Mouse (Mus musculus) c-Kit-positive CD71-negative TER-119-negative erythroid progenitor cells, embryonic 14.5 days (primary cell): ENCODE measurements around the gene Lars2.
A peak's percentile ranks its signal among the peaks of the same experiment; 100 is the strongest.

Source experiments
- DNase-seq: peaks from one replicate; pipeline ENCODE4 v3.0.0-alpha.2; 2013; ENCODE audit warnings: low read depth

Lars2 gene

DNA sequence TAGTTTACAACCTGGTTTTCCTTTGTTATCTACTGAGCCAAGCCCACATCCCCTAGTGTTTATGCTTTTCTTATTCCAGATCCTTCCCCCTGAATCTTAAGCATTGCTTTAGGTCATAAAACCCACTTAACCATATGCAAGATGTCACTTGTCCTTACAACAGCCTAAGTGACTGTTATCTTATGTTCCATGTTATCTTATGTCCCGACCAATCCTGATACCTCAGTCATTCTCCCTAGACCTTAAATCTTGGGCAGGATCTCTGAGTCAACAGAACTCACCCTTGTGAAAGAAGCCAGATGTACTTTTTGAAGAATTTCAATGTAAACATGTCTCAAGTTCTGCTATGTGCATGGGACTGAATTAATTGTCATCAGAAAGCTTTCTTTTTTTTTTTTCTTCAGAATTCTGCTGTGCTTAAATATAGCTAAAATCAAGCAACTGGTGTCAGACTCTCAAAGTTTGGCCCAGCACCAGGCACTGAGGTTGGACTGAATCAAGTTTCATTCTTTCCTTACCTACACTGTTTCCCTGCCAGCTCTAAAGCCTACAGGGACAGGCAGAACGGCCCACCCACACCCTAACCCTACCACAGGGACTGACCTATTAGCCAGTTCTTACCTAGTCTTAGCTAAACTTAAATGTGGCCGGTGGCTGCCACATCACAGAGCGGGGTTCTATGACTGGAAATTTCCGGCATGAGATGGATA, 24.6 kb downstream of the Lars2 start:
- DNase-seq: no peak

DNA sequence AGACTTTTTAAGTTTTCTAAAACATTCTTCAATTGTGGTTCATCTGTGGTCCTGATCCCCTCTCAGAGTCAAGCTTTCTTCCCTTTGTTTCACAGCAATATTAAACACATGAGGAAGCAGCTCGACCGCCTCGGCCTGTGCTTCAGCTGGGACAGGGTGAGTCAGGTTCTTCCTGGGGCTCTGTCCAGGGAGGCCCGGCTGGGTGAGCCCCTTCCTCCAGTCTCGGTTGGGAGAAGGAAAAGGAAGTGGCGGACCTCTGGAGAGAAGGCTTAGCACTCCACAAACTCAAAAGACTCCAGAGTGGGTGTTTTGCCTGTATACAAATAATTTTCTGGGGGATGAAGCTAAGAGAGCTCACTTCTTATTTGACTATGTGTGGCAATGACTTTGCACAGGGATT, 28.1 kb downstream of the Lars2 start:
- DNase-seq: no peak

DNA sequence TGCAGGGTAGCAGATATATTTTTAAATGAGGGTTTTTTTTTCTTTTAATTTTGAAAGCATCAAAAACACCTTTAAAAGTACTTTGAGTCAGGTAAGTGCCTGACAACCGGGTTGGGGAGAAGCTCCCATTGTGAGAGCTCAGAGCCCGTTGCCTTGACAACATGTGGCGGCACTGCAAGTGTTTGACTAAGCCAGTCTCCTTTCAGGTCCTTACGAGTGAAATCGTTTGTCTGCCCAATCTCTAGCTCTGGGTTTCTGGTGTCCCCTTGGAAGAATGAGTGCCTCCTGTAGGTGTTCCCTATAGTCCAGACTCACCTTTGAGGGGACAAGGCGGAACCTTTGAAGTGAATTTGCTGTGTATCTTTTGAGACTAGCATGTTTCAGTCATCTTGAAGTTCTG, 31.0 kb downstream of the Lars2 start:
- DNase-seq: no peak

DNA sequence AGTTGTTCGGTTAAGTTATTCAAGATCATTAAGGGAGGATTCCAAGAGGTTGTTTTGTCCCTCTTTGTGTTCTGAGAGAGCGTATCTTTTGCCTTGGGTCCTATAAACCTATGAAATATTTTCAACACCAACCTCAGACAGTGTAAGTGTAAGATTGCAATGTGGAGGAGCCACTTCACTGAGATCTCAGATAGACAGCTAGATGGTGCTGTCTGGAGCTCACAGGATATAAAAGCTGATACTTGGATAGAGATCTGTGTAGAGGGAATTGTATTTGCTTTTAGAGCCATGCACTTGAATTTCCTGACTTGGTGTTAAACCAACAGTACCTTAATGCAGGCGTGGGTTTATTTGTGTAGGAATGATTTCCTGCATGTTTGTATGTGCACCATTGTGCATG, 35.5 kb downstream of the Lars2 start:
- DNase-seq: no peak

DNA sequence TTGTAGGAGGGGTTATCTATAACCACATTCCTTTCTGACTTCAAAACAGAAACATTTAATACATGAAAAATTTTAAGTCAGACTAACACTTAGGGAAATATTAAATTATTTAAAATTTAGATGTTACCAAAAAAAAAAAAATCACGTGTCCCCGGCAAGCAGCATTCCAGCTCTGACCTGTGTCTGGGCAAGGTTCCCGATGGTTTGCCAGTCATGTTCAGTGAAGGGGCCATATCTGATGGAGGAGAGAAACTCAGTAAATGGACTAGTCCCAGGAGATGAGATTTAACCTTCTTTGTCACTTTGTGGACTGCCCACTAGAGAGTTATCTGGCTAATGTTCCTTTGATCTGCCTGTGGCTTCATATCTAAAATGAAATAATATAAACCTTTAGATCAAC, 36.3 kb downstream of the Lars2 start:
- DNase-seq: no peak

DNA sequence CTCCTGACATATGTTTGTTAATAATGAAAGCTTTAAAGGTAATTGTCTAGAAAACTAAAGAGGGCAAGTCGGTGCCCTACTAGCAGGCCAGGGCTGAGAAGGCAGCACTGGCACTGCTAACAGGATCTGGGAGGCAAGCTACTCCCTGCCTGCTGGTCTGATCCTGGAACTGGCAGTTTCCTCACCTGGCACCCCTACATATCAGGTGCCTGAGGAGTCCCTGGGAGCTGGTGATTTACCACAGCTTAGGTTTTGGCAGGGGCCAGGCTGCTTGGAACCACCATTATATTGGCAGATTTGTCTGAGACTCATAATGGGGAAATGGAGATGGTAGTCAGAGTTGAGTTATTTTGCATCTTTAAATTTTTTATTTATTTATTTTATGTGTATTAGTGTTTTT, 38.5 kb downstream of the Lars2 start:
- DNase-seq: no peak

DNA sequence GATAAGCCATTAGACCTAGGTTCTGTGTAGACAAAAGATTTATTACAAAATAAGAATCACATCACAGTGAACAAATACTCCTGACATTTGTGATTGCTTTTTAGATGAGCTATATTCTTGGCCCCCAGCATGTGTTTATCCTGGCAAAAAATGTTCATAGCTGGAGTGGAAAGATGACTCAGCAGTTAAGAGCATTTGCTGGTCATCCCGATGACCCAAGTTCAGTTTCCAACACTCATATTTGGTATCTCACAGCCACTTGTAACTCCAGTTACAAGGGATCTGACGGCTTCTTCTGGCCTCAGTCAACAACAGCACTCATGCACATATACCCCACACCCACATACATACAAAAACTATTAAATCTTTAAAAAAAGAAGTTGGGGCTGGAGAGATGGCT, 42.0 kb downstream of the Lars2 start:
- no peak for DNase-seq

DNA sequence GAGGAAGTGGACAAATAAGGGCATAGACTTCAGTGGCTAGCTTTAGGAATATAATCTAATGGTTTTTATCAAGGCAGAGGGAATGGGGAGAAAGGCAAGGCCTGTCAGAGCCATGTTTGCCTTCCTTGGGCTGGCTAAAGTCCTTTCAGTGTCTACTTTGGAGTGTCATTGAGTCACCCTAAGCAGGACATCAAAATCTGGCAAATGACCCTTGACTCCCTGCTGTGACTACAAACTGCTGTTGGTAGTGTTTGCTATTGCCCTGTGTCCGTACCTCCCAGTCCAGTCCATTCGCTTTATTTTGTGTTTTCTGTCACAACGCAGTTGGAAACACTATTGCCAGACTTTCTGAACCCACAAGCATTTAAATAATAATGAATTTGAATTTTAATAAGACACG, 63.1 kb downstream of the Lars2 start:
- no peak for DNase-seq

DNA sequence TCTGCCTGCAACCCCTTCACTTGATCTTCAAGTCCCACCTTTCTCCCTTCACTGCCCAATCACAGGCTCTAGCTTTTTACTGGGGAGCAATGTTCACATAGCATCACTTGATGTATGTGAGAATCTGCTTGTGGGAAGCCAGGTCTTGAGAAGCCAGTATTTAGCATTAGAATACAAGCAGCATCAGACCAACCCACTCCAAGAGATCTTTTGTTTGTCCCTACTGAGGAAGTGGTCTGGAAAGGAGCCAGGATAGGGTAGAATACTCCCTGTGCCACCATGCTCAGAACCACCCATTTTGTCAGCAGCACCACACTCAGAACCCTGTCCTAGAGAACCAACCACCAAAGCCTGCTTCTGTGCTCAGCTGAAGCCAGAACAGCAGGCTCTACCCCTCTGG, 64.2 kb downstream of the Lars2 start:
- no peak for DNase-seq

DNA sequence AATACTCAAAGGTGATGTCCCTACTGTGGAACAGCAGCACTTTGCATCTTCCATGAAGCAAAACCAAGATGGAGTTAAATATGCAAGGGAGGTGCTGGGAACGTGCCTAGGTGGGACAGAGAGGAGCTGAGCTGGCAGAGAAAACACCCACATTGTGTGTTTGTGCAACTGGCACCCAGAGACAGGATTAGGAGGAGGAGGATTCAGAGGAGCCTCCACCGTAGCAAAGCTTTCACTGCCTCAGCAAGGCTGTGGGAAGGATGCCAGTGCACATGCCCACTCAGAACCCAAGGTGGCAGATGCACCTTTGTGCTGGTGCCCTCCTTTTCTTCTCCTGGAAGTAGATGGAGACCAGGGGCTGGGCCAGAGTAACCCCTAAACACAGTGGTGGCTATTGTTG, 71.5 kb downstream of the Lars2 start:
- DNase-seq: no peak

DNA sequence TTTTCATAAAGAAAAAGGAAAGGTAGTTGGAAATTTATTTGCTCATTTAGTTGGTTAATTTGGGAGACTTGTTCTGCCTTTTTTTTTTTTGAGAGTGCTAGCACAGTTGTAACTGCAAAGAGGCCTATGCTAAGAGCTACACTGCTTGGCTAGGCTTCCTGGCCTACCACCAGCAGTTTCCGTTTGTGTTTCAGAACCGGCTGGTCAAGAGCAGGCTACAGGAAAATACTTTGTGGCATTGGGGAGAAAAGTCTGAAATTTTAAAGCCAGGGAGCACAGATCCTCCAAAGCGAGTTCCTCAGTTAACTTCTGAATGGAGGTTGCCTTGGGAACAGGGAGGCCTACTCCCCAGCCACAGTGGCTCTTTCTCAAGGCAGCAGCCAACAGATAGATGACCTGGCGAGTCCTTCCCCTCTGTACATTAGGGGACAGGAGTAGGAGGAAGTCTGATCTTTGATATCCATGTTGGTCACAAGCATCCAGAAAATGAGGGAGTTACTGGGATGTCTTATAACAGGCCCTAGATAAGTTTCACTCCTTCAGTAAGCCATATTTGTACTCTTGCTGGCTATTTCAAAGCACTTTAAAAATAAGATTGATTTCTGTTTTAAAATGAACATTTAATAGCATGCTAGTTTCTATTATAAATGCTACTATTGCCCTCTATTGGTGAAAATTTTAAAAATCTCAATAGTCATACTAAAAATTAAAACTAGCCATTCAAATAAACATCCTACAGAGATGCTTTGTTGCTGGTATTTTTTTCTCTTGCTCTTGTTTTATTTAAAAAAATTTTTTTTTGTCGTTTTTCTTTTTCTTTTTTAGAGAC, 73.7 kb downstream of the Lars2 start:
- DNase-seq: no peak

DNA sequence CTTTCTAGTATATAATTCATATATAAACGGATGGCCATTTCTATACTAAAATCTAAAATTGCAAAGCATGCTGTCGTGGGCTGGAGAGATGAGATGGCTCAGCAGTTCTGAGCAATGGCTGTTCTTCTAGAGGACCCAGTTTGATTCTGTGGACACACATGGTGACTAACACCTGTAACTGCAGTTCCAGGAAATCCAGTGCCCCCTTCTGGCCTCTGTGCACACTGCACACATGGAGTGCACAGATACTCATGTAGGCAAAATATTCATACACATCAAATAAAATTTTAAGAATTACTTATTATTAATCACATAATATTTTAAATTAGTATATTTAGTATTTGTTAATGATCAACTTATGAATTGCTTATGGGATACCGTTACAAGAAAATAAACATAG, 80.4 kb downstream of the Lars2 start:
- peak; percentile 20 for DNase-seq

DNA sequence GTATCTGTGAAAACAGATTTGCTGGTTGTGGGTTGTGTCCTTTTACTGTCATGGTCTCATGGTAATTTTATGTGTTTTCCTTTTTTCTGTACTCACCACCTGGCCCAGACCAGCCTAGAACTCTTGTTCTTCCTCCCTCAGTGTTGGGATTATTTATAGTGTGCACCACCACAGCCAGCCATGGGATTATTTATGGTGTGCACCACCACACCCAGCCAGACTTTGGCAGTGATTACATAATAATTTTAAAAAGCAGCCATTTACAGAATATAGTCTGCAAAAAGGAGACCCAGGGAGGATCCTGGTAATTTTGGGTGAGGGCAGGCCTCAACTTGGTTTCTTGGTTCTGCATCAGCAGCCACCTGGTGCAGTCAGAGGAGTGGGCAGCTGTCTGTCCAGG, 81.9 kb downstream of the Lars2 start:
- no peak for DNase-seq

DNA sequence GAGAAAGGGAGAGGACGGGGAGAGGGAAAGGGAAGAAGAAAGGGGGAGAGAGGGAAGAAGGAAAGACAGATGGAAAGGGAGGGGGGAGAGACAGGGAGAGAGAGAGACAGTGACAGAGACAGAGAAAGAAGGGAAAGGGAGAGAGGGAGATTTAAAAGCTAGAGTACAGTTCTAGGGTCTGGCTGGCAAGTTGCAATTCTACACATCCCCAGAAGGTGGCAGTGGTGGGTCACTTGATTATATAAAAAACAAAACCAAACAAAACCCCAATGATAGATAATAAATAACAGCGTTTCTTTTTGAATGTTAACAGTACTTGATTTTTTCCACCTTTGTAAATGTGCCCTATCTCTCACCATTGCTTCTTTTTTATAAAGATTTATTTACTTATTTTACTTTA, 83.4 kb downstream of the Lars2 start:
- peak; percentile 44 for DNase-seq

DNA sequence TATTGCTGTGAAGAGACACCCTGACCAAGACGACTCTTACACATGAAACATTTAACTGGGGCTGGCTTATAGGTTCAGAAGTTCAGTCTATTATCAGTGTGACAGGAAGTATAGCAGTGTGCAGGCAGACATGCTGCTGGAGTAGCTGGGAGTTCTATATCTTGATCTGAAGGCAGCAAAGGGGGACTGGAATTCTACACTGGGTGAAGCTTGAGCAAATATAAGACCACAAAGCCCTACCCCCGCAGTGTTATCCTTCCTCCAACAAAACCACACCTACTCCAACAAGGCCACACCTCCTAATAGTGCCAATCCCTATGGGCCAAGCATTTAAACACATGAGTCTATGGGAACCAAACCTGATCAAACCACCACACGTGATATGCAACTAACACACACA, 85.0 kb downstream of the Lars2 start:
- no peak for DNase-seq

DNA sequence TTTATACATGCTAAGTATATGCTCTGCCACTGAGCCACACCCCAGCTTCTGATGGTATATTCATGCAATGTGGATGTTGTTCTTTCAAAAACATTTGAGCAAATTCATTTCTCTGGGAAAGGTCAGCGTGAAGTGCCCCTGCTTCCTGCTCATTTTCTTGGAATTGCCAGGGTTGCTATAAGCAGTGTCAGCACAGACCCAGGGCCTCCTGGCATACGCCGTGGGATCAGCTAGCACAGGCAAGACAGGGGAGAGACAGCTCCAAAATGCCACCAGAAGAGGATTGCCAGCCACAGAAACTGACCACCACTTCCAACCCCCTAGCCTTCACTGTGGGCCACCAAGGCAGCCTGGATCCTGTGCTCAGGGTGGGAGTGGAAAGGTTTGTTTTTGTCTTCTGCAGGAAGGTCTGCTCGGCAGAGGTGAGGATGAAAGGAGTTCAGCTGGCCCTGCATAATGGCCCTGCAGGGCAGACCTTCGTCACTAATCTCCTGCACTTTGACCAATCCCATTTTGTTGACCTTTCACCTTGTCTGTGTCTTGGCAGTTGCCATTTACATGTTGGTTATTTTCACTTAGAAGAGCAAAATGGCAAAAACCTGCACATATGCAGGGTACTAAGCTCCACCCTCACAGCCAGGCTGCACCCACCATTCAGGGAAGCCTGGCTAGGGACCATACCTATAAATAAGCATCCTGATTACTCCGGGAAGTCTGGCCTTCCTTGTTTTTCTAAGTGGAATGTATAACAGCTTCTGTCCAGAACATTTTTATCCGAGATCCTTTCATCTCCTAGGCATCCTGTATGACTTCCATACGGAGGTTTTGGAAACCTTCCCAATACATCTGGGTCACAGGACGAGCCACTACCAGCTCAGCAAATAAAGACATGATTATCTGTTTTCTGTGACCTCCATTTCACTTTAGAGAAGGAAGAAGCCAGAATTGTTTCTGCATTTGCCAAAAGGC, 90.2 kb downstream of the Lars2 start:
- no peak for DNase-seq

DNA sequence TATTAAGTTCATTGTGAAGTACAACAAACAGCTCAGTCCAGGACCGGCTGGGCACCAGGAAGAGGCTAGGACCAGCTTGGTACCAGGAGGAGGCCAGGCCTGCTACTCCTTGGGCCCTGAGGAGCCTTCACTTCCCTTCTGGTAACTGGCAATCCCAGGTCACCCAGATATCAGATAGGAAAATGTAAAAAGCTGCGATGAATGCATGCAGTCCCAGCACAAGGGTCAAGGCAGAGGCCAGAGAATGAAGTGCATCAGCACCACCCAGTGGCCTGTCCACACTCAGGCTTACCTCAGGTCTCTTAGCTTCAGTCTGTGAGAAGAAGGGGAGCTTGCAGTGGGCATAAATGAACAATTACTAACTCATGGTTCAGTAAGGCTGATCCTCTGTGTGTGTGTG, 90.9 kb downstream of the Lars2 start:
- no peak for DNase-seq

DNA sequence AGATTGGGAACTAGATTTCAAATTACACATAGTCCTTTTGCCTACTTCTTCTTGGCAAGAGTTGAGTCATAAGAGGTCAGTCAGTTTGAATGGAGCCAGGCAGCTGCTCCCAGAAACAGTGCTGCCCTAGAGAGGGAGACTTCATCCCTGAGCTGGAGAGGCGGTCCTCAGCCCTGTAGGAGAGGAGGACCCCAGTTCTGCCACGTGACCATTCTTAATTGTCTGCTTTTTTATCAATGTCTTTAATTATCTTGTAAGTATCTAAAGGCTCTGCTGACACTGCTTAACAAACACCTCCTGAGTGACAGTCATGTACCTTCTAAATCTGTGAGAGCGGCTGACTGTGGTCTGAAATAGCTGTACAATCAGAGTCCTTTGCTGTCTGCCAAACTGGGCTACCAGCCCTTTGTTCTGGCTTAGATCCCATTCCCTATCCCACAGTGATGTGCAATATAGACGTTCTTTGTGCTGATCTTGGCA, 100.5 kb downstream of the Lars2 start:
- DNase-seq: no peak

DNA sequence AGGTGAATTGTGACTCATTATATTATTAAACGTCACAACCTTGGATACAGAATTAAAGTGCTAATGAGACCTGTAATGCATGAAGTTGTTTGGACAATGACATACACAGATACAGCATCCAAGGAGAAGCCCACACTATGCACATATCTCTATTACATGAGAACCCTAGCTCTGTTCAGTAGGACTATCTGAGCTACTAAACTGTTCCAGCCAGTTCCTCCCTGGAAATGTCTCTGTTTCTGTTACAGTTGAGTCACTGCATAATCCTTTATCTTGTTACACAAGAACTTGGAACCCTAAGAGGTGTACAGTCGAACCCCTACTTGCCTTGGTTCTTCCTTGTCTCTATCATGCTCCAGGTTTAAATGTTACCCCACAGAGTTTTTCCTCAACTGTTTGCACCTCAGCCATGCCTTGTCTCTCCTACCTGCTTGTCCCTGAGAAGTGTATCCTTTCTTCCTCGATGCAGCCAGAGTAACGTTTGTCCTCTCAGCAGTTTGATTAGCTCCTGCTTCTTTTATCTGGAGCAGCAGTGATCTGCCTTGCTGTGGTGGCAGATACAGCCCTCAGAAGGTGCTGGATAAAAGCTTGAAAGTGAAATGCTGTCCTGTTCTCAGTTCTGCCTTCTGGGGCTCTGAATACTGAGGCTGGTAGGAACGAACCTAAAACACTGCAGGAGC, 101.8 kb downstream of the Lars2 start:
- DNase-seq: no peak

DNA sequence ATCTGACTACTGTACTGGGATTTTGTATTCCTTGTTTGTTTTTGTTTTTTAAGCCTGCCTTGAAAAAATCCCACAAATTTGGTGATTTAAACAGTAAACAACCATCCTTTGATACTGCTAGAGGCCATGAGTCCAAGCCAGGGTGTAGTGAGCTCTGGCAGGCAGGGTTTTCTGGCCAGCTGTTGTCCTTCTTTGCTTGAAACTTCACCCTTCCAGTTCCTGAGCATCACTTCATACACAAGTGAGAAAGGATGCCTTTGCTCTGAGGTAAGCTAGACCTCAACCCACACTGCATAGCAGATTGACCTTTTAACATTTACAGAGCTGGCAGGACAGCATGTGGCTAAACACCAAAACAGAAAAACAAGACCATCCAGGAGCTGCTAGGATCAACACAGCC, 102.4 kb downstream of the Lars2 start:
- DNase-seq: no peak

DNA sequence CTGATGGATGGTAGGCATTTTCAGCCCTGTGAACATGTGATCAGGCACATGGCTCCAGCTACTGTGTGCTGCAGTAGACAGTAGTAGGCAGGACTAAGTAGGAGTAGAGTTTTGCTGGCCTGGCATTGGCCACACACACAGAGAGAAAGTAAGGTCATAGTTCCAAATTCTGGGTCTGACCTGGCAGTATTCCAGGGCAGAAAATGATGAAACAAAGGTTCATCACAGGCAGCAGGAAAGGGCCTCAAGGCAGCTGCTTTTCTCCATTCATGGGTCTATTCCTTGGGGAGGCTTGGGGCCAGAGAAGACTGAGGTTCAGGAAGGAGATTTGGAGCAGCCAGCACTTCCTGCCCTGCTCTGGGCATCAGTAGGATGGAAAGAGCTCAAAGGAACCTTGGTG, 106.7 kb downstream of the Lars2 start:
- no peak for DNase-seq

DNA sequence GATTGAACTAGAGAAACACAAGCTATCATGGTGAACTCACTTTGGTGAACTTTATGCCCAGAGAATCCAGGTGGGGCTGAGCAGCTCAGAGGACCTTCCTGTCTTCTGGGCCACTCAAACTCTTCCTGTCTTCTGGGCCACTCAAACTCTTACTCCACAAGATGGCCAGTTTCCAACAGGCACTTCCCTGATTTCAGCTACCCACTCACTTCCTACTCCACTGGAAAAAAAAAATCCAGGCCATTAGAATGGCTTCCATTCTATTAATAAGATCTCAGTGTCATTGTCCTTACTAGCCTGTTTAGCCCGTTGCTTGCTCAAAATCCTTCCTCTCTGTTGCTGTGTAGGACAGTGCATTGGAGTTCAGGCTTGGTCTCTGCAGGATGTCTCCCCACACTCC, 108.8 kb downstream of the Lars2 start:
- DNase-seq: no peak
